Mouse (Mus musculus) bone marrow macrophage, adult 2 months (primary cell): ENCODE results near the gene Haus2.

Source experiments
- CTCF ChIP-seq: IDR thresholded peaks from 2 replicates; pipeline ENCODE4 v1.5.1; 2012; ENCODE audit warnings: low read depth, mild to moderate bottlenecking, low read length, moderate library complexity
- POLR2A ChIP-seq: IDR thresholded peaks from 2 replicates; pipeline ENCODE4 v1.6.1; 2012; ENCODE audit warnings: mild to moderate bottlenecking, low read depth, low read length, borderline replicate concordance

GRCm38 (mm10) chr2:120643836-120644235, 34.7 kb downstream of the Haus2 start:
- TF ChIP-seq POLR2A (no peak), CTCF (no peak)
